Mouse (Mus musculus): ENCODE measurements at regions not wholly inside any gene's neighbourhood (a gene's known extent, or its start where the extent isn't known, plus 50 kb on each side); places are given as distances from the start of the nearest gene placed in this dataset.

- TF ChIP-seq CTCF (IDR thresholded peaks at IDR 0.05; ENCODE audit: extremely low read depth, insufficient read length, insufficient replicate concordance, low read depth, low read length), result no peak
- TF ChIP-seq POLR2A (IDR thresholded peaks at IDR 0.05; ENCODE audit: low read depth, low read length), result no peak
Observed at GRCm38 (mm10) chr11:18399561-18399960, 445.9 kb upstream of the Etaa1 start.
